Mouse (Mus musculus) monocyte, adult 5-6 weeks (primary cell): Measurements from ENCODE around the gene Csnk2a2. TPM values are rescaled to one million over a fixed set of nuclear protein-coding genes. Genes with fewer than 3 reads are reported as not detected.

Experiments used
- ATAC-seq: fragments of 153-309, 156-312 bp; replicated peaks from 2 replicates; pipeline ENCODE4 v1.8.0; 2017; ENCODE audit warnings: mild to moderate bottlenecking; ENCODE audit not compliant: low TSS enrichment, insufficient number of reproducible peaks, severe bottlenecking, poor library complexity, low FRiP score
- total RNA-seq: library from RNA; stranded (forward); fragments of 200-1000, 200-491, 200-594 nt; gene quantifications from 3 replicates; pipeline ENCODE4 v1.2.3, GENCODE M21; 2017

The Csnk2a2 gene
- 16.8 to 25.0 TPM (median 22.7 TPM) in 3 replicates for total RNA-seq

GRCm38 (mm10) chr8:95490006-95490405, at the start of gene Csnk2a2:
Gene Csnk2a2 (minus strand): TSS chr8:95490039.
- no peak for ATAC-seq

GRCm38 (mm10) chr8:95539487-95539886, 49.6 kb upstream of the Csnk2a2 start:
- ATAC-seq: no peak

GRCm38 (mm10) chr8:95533584-95534387, 43.9 kb upstream of the Csnk2a2 start, which contains the start of gene Ccdc113:
Gene Ccdc113 (plus strand): TSS chr8:95534085.
- peak; percentile 31 for ATAC-seq

- no peak for ATAC-seq
Measured at GRCm38 (mm10) chr8:95532206-95532605, 42.4 kb upstream of the Csnk2a2 start.

- ATAC-seq: no peak
Measured at GRCm38 (mm10) chr8:95528750-95529310, 39.0 kb upstream of the Csnk2a2 start.

DNA sequence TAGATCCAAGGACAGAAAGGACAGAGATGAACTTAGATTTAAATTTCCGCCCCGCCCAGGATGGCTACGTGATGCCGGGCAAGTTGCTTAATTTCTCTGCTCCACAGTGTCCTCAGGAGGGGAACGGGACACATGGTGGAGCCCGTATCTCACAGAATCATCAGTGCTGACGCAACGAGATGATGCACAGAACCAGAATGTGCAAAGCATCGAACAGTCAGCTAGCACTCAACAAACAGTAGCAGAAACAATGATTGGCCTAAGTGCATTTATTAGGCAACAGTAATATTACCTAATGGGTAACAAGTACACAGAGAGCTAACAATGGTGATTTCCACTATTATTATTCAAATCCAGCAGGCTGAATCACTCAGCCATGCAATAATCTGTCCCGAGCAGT, 38.4 kb upstream of the Csnk2a2 start:
- ATAC-seq: no peak

GRCm38 (mm10) chr8:95523991-95524390, 34.2 kb upstream of the Csnk2a2 start:
- ATAC-seq: no peak

DNA sequence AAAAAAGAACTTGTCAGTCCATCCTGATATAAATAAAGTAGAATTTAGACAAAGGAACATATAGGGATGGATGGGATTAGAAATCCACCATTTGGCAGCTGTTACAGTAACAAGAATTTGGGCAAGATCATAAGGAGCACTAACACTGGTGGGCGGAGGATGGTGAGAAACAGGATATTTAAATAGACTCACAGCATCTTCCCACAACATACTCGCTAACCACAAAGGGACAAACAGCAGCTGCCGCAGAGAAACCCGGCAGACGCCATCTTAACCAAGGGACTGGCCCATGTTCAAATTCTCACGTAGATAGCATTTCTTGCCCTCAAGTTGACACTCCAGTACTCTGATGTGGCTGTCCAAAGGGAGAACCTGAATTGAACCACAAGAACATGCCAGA, 27.1 kb upstream of the Csnk2a2 start:
- no peak for ATAC-seq

DNA sequence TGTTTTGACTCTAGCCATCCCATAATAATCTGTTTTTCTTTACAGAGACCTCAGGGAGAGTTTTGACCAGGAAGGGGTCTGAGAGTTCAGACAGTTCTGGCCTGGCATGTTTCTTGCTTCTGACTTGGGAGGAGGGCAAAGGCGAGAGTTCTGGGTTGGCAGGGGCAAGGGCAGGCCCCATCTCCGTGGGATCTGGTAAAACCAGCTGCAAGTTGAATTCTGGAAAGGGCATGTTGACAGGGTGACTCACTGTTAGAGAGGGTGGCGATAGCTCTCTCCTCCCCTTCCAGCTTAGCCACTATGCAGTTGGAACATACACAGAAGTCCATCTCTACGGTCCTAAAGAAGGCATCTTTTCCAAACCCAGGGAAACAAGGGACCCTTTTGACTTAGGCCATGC, 23.4 kb upstream of the Csnk2a2 start:
- ATAC-seq: no peak

DNA sequence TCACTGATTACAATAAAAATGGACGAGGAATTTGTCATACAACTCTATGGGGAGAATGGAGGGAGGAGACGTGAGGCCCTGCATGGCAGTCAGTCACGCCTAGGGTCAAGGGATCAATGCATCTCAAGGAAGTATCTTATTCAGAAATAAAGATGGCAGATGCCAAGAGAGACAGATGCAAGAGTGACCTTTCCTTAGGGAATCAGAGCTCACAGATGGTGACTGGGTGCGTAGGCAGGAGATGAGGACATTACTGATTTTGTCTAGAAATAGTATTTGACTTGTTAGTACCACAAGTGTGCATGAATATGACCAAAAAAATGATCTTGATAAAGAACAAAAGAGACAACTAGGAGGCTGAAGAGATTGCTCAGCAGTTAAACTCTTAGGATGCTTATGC, 22.4 kb upstream of the Csnk2a2 start:
- ATAC-seq: no peak

DNA sequence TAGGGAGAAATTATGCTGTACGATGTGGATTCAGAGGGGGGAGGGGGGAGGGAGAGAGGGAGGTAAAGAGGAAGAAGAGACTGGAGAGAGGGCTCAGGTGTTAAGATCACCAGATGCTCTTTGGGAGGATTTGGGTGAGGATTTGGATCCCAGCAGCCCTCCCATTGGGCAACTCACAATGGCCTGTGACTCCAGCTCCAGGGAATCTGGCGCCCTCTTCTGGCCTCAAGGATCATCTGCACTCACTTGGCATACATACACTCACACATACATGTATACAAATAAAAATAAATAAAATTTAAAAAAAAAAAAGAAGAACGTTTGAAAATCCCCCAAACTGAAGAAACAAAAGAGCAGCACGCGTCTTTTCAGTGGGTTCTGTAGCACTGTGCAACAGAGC, 16.4 kb upstream of the Csnk2a2 start:
- no peak for ATAC-seq

GRCm38 (mm10) chr8:95505606-95506005, 15.8 kb upstream of the Csnk2a2 start:
- no peak for ATAC-seq

DNA sequence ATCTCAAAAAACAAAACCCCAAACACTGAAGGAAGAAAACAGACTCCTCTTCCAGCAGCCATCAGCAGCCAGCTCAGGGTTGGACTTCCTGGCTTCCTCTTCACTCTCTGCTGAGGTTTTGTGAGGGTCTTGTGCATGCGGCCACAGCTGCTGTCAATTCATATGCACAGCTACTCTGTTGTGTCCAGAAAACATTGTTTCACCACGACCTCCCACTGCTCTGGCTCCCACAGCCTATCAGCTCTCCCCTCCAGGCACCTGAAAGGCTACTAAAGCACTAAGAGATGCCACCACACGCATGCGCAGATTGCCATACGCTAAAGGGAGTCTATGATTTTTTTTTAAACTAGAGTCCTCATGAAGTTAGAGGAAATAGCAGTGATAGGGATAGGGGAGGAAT, 15.0 kb upstream of the Csnk2a2 start:
- no peak for ATAC-seq

GRCm38 (mm10) chr8:95502431-95502830, 12.6 kb upstream of the Csnk2a2 start:
- no peak for ATAC-seq

- no peak for ATAC-seq
Measured at GRCm38 (mm10) chr8:95500436-95500835, 10.6 kb upstream of the Csnk2a2 start.

- ATAC-seq: no peak
Measured at GRCm38 (mm10) chr8:95499266-95500064, 9.6 kb upstream of the Csnk2a2 start.

DNA sequence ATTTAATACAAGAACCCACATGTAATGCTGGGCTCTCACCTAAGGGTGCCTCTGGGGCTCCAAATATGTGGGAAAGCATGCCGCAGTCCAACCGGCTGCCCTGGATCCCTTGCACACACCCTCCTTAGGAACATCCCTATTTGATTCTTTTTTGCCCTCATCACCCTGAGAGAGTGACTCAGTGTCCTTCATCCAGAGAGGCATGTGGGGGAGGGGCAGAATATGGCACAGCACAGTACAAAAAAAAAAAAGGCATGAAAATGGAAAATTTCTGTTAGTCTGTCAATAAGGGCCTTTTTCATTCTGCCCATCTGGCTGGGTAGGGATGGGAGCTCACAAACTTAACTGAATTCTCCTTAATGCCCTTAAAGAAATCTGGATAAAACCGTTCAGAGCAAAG, 8.0 kb upstream of the Csnk2a2 start:
- no peak for ATAC-seq

DNA sequence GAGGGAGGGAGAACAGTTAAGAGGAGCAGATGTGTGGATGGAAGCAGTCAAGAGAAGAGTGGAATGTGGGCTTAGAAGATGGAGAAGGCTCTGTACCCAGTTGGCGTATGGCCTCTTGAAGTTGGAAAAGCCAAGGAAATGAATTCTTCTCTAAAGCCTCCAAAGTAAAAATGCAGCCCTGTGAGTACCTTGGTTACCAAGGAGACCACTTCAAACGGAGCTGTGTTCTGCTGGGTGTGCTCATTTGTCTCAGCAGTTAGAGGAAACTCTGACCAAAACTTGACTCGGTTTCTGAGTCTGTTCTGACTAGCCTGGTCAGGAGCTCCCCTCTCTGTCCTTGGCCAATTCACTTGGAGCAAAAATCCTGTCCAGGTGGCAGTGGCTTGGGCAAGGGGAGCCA, 6.6 kb upstream of the Csnk2a2 start:
- ATAC-seq: no peak

- no peak for ATAC-seq
Measured at GRCm38 (mm10) chr8:95495444-95495843, 5.6 kb upstream of the Csnk2a2 start.

- no peak for ATAC-seq
Measured at GRCm38 (mm10) chr8:95492057-95492456, 2.2 kb upstream of the Csnk2a2 start.
